Mouse (Mus musculus) right cerebral cortex, postnatal 4 days (tissue): Measurements from ENCODE around the gene Shf.
A peak's percentile ranks its signal among the peaks of the same experiment; 100 is the strongest.
"Not testable (repeated sequence)": the region's sequence is repeated elsewhere in the genome, so short reads cannot be mapped to it uniquely, and the experiment has no call there.

Experiments
- DNase-seq: peaks from one replicate; pipeline ENCODE4 v3.0.0-alpha.2; 2022

Shf gene

DNA sequence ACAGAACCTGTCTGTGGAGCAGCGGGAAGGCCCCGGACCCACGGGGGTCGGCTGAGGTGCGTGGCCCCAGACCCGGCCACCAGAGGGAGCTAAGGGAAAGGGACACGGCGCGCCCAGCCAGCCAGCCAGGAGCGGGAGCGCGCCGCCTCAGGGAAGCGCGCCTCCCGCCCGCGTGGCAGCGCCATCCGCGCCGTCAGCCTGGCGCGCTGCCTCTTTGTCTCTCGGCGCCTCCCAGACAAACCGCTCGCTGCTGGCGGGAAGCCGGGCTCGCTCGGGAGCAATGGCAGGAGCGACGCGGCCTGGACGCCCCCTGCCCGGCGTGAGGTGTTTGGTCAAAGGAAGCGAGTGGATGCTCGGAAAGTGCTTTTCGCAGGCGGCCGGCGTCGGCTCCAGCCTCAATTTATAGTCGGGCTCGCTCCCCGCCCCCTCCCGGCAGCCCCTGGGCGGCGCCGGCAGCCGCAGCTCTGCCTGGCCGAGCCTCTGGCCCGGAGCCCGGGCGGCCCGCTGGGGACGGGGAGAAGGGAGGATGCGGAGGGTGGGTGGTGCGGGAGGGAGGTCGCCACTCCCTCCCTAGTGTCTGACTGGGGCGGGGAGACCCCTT, 20.3 kb downstream of the Shf start:
- DNase-seq, result peak; percentile 92

- DNase-seq, result no peak
Measured at GRCm38 (mm10) chr2:122347257-122347656, 21.7 kb downstream of the Shf start.

DNA sequence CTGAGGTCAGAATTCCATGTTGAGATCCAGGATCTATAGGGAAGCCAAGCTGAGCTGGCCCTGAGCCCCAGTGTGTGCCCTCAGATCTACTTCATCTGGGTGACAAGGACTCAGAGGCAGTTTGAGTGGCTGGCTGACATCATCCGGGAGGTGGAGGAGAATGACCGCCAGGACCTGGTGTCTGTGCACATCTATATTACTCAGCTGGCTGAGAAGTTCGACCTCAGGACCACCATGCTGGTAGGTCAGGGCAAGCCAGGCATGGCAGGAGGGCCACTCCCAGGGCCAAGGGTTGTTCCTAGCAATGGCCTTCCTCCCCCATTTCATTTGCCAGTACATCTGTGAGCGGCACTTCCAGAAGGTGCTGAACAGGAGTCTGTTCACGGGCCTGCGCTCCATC, 22.8 kb downstream of the Shf start:
- not testable (repeated sequence) for DNase-seq

GRCm38 (mm10) chr2:122345106-122345893, 23.7 kb downstream of the Shf start:
- no peak for DNase-seq

DNA sequence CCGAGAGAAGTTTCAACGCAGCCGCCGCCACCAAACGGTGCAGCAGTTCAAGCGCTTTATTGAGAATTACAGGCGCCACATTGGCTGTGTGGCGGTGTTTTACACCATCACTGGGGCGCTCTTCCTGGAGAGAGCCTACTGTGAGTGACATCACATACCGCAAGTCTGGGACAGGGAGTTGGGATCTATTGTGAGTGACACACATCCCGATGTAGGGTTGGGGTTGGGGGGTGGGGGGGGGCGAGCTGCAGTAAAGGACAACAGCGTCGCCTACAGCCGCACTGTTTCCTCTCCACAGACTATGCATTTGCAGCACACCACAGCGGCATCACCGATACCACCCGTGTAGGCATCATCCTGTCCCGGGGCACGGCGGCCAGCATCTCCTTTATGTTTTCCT, 31.7 kb downstream of the Shf start:
- DNase-seq, result no peak

GRCm38 (mm10) chr2:122334170-122334569, 34.8 kb downstream of the Shf start:
- DNase-seq, result no peak

DNA sequence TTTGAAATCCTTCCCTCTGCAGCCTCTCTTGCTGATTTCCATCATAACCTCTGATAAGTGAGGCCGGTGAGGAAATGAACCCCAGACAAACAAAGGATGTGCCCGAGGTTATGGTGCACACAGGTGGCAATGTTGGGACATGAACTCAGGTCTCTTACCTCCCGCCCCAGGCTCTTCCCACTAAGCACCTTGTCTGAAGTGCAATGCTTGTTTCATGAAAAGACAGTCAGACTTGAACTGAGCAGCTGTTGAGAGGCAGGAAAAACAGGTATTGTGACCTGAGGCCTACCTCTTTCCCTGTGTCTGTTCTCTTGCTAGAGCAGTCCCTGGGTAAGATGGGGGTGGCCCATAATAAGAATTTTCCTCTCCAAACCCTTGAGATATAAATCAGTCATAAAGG, 36.7 kb downstream of the Shf start:
- DNase-seq, result no peak

GRCm38 (mm10) chr2:122330317-122330716, 38.6 kb downstream of the Shf start:
- not testable (repeated sequence) for DNase-seq

DNA sequence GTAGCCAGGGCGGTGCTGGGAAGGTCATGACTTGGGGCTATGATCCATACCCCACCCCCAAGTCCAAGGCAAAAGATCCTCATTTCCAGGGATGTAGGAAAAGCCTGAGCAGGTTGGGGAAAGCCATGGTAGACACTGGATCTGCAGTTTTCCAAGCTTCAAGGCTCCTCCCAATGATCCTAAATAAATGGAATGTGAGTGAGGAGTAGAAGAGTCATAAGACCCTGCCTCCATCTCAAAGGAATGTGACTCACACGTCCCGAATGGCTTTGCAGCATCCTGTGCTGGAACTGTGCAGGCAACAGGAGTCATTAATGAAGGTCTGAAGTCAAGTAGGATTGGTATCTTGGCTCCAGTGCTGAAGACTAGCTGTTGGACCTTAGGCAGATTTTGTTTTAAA, 41.0 kb downstream of the Shf start:
- DNase-seq, result no peak

DNA sequence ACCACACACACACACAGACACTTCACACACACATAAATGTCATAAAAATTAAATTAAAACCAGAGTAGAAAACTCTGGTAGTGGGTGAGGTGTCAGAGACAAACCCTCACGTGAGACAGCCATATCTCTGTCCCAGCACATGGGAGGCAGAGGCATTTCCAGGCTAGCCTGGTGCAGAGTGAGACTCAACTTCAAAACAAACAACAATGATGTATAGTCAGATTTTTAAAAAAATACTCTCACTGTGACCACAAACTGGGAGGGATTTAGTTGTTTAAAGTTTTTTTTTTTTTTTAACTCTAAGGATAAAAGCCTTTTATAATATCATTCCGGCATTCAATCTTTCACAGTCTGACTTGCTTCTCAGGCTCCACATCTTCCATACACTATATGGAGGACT, 43.6 kb downstream of the Shf start:
- DNase-seq, result no peak

- DNase-seq, result no peak
Measured at GRCm38 (mm10) chr2:122324586-122324985, 44.4 kb downstream of the Shf start.

DNA sequence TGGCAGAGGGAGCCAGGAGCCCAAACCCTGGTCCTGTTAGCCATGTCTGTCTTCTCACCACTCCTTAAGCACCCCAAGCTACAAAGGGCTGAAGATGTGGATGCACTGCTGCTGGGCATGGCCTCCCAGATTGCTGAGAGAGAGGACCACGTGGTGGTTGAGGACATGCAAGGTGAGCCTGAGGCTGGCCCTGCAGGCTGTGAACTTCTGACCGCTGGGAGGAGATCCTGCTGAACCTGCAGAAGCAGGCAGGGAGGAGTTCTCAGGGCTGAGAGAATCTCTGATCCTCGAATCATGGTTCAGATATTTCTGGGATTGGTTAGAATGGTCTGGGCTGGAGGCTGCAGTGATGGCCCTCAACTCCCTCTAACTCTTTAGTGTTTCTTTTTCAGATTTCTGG, 45.0 kb downstream of the Shf start:
- no peak for DNase-seq

- DNase-seq, result no peak
Measured at GRCm38 (mm10) chr2:122317384-122317783, 51.6 kb downstream of the Shf start.

DNA sequence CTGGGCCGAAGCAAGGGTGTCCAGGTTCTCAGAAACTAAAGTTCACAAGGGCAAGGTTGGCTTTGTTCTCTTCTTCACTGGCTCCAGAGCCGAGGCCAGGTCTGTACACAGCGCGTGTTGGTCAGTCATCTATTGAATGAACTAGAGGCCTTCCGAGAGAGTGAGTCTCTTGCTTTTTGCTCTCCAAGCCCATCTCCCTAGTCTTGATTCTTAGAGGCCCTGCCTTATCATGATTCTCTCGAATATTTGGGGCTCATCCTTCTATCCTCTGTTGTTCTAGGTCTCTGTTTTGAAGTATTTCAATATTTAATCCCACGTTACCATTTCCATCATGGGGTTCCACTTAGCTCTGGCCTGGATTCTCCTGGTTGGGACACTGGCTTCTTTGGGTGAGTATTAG, 53.6 kb downstream of the Shf start, which contains the start of gene Duox1:
Duox1 (plus strand) TSS at position 301 of the 400 bp plus-strand sequence.
- no peak for DNase-seq

GRCm38 (mm10) chr2:122313536-122313935, 55.4 kb downstream of the Shf start, which contains the start of gene Duoxa1:
Gene Duoxa1 (minus strand): TSS chr2:122313730.
- DNase-seq, result no peak

GRCm38 (mm10) chr2:122312722-122313417, 56.1 kb downstream of the Shf start:
- DNase-seq, result peak; percentile 84

GRCm38 (mm10) chr2:122311561-122311960, 57.4 kb downstream of the Shf start:
- no peak for DNase-seq

DNA sequence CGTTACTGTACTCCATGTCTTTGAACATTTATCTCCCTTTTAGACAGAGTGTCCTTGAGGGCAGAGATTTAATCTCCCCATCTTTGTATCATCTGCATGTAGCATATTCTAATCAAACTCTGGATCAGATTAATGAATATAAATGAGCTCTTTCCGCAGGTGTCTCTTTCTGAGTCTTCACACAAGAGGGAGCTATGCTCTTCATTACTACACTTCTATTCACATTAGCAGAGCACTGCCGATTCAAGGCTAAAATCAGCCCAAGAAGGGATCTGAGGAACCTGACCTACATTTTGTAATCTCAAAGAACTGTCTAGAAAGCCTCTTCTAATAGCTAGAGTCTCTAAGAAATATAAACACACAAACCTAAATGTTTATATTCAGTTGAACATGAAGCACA, 59.3 kb downstream of the Shf start:
- no peak for DNase-seq

GRCm38 (mm10) chr2:122306184-122306583, 62.8 kb downstream of the Shf start:
- no peak for DNase-seq

GRCm38 (mm10) chr2:122305097-122305892, 63.7 kb downstream of the Shf start:
- no peak for DNase-seq

- no peak for DNase-seq
Measured at GRCm38 (mm10) chr2:122304544-122304943, 64.4 kb downstream of the Shf start.

GRCm38 (mm10) chr2:122302574-122303241, 66.3 kb downstream of the Shf start:
- peak; percentile 75 for DNase-seq
